Mouse (Mus musculus) intestine, embryonic 15.5 days (tissue): ENCODE results near the gene Slc19a1. TPM values are rescaled to one million over a fixed set of nuclear protein-coding genes. Genes with fewer than 3 reads are reported as not detected.

Source experiments
- ATAC-seq: fragments of 200-750 bp; cut with Nextera tagmentation; 2 replicates; pipeline ENCODE4 v1.8.0; 2017; ENCODE audit warnings: moderate TSS enrichment, moderate library complexity
- H3K27ac ChIP-seq: fragments of 300-500 bp; sonication (generic); 2 replicates; pipeline ENCODE4 v1.5.1; 2015; ENCODE audit warnings: mild to moderate bottlenecking, inconsistent platforms
- H3K27me3 ChIP-seq: fragments of 300-500 bp; sonication (generic); replicated peaks from 2 replicates; pipeline ENCODE4 v1.6.1; 2015; ENCODE audit warnings: inconsistent platforms
- H3K36me3 ChIP-seq: fragments of 300-500 bp; sonication (generic); 2 replicates; pipeline ENCODE4 v1.6.1; 2015; ENCODE audit warnings: inconsistent platforms
- H3K4me1 ChIP-seq: fragments of 300-500 bp; sonication (generic); replicated peaks from 2 replicates; pipeline ENCODE4 v1.6.1; 2015; ENCODE audit warnings: inconsistent platforms
- H3K4me2 ChIP-seq: fragments of 300-500 bp; sonication (generic); replicated peaks from 2 replicates; pipeline ENCODE4 v1.6.1; 2015; ENCODE audit warnings: mild to moderate bottlenecking, inconsistent platforms
- H3K4me3 ChIP-seq: fragments of 300-500 bp; sonication (generic); replicated peaks from 2 replicates; pipeline ENCODE4 v1.5.1; 2015; ENCODE audit warnings: inconsistent platforms
- H3K9ac ChIP-seq: fragments of 300-500 bp; sonication (generic); 2 replicates; pipeline ENCODE4 v1.6.1; 2015; ENCODE audit warnings: inconsistent platforms
- H3K9me3 ChIP-seq: fragments of 300-500 bp; sonication (generic); 2 replicates; pipeline ENCODE4 v1.6.1; 2016; ENCODE audit warnings: inconsistent platforms
- WGBS: fragments of 180-500 bp; shearing (Covaris S2); methylation state at CpG from one replicate; pipeline ENCODE4 v1.1.7; 2015; 5-methylcytosine and 5-hydroxymethylcytosine counted together
- polyA plus RNA-seq: library from polyadenylated mRNA; unstranded; fragments of >200 nt; fragmentation: Nextera tagmentation; extraction: Ambion mirVana; gene quantifications from 2 replicates; pipeline ENCODE4 v1.2.1, GENCODE M21; 2015

The Slc19a1 gene
- polyA plus RNA-seq, 1 experiment from 2014 or later: 43.1 TPM

GRCm38 (mm10) chr10:77038579-77039174 lies 6.6 kb downstream of the Slc19a1 start:
- Histone ChIP-seq H3K27ac (no peak overlapping the region), H3K36me3 (peaks cover 11% of the 10 kb centered on the region; the same call in 1 of the 2 replicates), H3K4me2 (no peak overlapping the region), H3K9me3 (no peaks in the 10 kb centered on the region), H3K9ac (no peak overlapping the region), H3K4me3 (no peak overlapping the region), H3K27me3 (no peaks in the 10 kb centered on the region), H3K4me1 (peaks cover 18% of the 10 kb centered on the region)
- WGBS: 89% methylated on average over 8 of the region's 8 CpGs
- no peak for ATAC-seq

DNA sequence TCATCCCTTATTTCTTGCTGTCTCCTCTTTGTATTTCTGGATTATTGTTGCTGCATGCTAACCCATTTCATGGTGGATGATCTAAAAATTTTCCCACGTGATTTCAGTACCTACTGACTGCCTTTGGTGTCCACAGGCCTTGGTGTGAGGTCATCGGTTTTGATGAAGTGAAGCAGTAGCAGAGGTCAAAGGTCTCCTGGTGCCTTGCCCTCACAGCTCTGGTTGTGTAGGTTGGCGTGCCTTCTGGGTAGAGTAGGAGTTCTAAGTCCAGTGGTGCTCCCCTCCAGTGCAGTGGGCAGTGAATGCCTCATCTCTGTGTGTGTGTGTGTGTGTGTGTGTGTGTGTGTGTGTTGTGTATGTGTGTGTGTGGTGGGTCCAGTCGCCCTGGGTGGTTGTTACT lies 16.2 kb downstream of the Slc19a1 start:
- Histone ChIP-seq H3K36me3 (peaks cover 38% of the 10 kb centered on the region), H3K4me1 (no peaks in the 10 kb centered on the region), H3K4me2 (no peak overlapping the region), H3K27ac (no peak overlapping the region), H3K27me3 (no peaks in the 10 kb centered on the region), H3K9me3 (no peaks in the 10 kb centered on the region), H3K4me3 (no peak overlapping the region), H3K9ac (no peak overlapping the region)
- no peak for ATAC-seq
- WGBS: 70% methylated on average over 4 of the region's 4 CpGs

GRCm38 (mm10) chr10:77048606-77049005 lies 16.6 kb downstream of the Slc19a1 start:
- Histone ChIP-seq H3K27me3 (no peaks in the 10 kb centered on the region), H3K4me3 (no peak overlapping the region), H3K4me1 (no peaks in the 10 kb centered on the region), H3K9ac (no peak overlapping the region), H3K36me3 (peaks cover 38% of the 10 kb centered on the region), H3K4me2 (no peak overlapping the region), H3K9me3 (no peaks in the 10 kb centered on the region), H3K27ac (no peak overlapping the region)
- no peak for ATAC-seq
- WGBS: 88% methylated on average over 3 of the region's 3 CpGs

- H3K27ac ChIP-seq: no peak overlapping the region
- H3K4me1 ChIP-seq: no peaks in the 10 kb centered on the region
- H3K9me3 ChIP-seq: no peaks in the 10 kb centered on the region
- no peak overlapping the region for H3K9ac ChIP-seq
- ATAC-seq: no peak
- H3K36me3 ChIP-seq: no peaks in the 10 kb centered on the region
- no peak overlapping the region for H3K4me2 ChIP-seq
- H3K4me3 ChIP-seq: no peak overlapping the region
- WGBS: 71% methylated on average over 10 of the region's 10 CpGs
- H3K27me3 ChIP-seq: no peaks in the 10 kb centered on the region
Measured at GRCm38 (mm10) chr10:77056768-77057167, 24.7 kb downstream of the Slc19a1 start.

DNA sequence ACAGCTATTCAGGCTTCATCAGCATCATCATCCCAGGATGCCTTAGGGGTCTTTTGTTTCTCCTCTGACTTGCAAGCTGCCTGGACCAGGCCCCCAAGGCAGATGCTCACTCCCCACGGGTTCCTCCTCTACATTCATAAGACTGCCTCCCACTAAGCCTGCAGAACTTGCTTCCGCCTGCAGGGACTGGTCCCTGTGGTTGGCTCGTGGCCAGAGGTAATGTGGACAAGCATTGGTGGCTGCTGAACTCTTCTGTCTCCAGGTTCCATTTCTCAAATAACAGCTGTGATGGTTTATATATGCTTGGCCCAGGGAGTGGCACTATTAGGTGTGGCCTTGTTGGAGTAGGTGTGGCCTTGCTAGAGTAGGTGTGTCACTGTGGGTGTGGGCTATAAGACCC lies 29.4 kb downstream of the Slc19a1 start:
- Histone ChIP-seq H3K4me3 (no peak overlapping the region), H3K36me3 (no peaks in the 10 kb centered on the region), H3K4me2 (no peak overlapping the region), H3K9ac (no peak overlapping the region), H3K27ac (no peak overlapping the region), H3K4me1 (no peaks in the 10 kb centered on the region), H3K9me3 (no peaks in the 10 kb centered on the region), H3K27me3 (no peaks in the 10 kb centered on the region)
- WGBS: 73% methylated on average over 3 of the region's 3 CpGs
- ATAC-seq: no peak

DNA sequence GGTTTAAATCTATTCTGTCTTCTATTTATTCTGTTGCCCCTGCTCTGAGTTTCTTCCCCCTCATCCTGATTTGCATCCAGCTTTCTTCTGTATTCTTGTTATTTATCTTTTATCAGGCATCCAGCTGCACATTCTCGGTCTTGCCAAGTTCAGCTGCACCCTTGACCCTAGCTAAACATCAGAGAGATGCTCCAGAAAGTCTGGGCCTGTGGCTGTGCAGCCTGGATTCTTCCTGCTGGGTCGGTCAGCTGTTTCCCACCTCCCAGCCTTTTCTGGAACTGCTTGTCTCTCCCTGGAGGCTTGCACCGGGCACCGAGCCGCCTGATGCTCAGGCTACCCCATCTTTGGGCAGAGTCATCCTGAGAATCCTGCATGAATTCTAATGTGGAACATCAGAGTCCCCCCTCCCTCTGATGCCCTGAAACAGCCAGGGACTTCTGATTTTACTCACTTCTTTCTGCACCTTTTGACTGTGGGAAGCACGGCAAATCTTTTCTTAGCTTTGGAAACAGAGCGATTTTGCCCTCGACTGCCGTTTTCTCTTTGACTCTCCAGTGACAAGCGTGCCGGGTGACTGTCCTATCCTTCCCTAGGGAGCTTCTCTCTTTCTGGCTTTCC lies 30.5 kb downstream of the Slc19a1 start:
- ATAC-seq: no peak
- Histone ChIP-seq H3K27ac (no peak overlapping the region), H3K9ac (no peak overlapping the region), H3K4me2 (no peak overlapping the region), H3K27me3 (no peaks in the 10 kb centered on the region), H3K4me3 (no peak overlapping the region), H3K9me3 (no peaks in the 10 kb centered on the region), H3K36me3 (no peaks in the 10 kb centered on the region), H3K4me1 (no peaks in the 10 kb centered on the region)
- 68% methylated on average over 11 of the region's 11 CpGs for WGBS

DNA sequence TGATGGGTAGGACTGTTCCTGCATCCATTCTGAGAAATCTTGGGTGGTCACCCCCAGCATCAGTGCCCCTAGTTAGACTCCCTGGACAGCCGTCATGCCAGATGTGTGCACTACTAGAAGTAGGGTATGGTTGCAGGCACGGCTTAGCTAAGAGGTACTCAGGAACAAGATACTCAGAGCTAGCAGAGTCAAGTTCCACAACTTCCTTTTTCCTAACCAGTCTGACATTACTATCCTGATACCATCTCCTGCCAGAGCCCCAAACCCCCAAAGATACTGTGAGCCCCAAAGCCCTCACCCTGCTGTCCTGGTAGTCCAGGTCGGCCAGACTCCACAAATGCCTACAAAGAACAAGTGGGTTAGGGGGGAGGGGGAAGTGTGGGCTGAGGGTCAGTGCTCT lies 32.2 kb downstream of the Slc19a1 start:
- H3K9me3 ChIP-seq: no peaks in the 10 kb centered on the region
- H3K27ac ChIP-seq: no peak overlapping the region
- 91% methylated on average over 3 of the region's 3 CpGs for WGBS
- no peak overlapping the region for H3K4me3 ChIP-seq
- H3K27me3 ChIP-seq: no peaks in the 10 kb centered on the region
- ATAC-seq: no peak
- H3K4me2 ChIP-seq: no peak overlapping the region
- H3K36me3 ChIP-seq: no peaks in the 10 kb centered on the region
- no peaks in the 10 kb centered on the region for H3K4me1 ChIP-seq
- H3K9ac ChIP-seq: no peak overlapping the region

GRCm38 (mm10) chr10:77064659-77065058 lies 32.6 kb downstream of the Slc19a1 start:
- Histone ChIP-seq H3K27ac (no peak overlapping the region), H3K27me3 (no peaks in the 10 kb centered on the region), H3K9ac (no peak overlapping the region), H3K4me3 (no peak overlapping the region), H3K36me3 (no peaks in the 10 kb centered on the region), H3K4me2 (no peak overlapping the region), H3K9me3 (no peaks in the 10 kb centered on the region), H3K4me1 (no peaks in the 10 kb centered on the region)
- no peak for ATAC-seq

DNA sequence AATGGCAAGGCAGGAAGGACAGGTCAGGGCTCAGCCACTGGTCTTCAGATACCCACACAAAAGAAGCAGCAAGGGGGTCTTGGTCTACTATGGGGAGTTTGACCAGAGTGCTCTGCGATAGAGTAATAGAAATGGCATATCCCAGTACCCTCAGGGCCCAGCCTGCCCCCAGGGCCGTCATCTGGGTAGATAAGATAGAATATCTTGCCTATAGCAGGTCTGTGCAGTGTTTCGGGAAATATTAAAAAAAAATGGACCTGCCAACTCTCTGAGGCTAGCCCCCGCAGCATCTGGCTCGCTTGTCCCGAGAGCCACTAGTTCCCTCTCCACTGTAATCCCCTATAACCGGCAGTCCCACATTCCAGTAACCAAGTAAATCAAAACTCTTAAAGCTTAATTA lies 36.4 kb downstream of the Slc19a1 start:
- Histone ChIP-seq H3K27ac (no peak overlapping the region), H3K4me2 (no peak overlapping the region), H3K36me3 (no peaks in the 10 kb centered on the region), H3K9ac (no peak overlapping the region), H3K4me1 (no peaks in the 10 kb centered on the region), H3K9me3 (no peaks in the 10 kb centered on the region), H3K27me3 (no peaks in the 10 kb centered on the region), H3K4me3 (no peak overlapping the region)
- no peak for ATAC-seq
- 88% methylated on average over 7 of the region's 7 CpGs for WGBS

DNA sequence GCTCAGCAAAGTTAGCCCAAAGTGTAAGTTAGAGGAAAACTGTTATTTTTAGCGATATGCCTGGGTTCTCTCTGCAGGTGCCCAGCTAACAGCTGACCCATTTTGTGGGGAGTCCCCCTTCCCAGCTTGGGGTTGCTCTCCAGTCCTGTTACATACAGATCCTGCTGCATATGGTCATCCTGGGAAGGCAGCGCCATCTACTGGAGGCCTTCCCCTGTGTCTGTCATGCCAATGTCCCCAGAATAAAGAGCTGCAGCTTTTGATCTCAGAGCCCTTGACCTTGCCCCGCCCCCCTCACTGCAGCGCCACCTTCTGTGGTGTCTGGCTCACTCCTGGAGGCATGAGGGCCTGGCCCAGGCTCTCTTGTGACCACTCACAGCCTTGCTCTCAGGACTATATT lies 38.0 kb downstream of the Slc19a1 start:
- Histone ChIP-seq H3K27me3 (no peaks in the 10 kb centered on the region), H3K9me3 (no peaks in the 10 kb centered on the region), H3K4me2 (no peak overlapping the region), H3K36me3 (no peaks in the 10 kb centered on the region), H3K4me3 (no peak overlapping the region), H3K4me1 (no peaks in the 10 kb centered on the region), H3K27ac (no peak overlapping the region), H3K9ac (no peak overlapping the region)
- 41% methylated on average over 4 of the region's 4 CpGs for WGBS
- peak; percentile 51; the same call in 1 of the 2 replicates for ATAC-seq

GRCm38 (mm10) chr10:77074276-77074974 lies 42.4 kb downstream of the Slc19a1 start:
- Histone ChIP-seq H3K4me2 (no peak overlapping the region), H3K36me3 (no peaks in the 10 kb centered on the region), H3K27me3 (no peaks in the 10 kb centered on the region), H3K9me3 (no peaks in the 10 kb centered on the region), H3K4me3 (no peak overlapping the region), H3K4me1 (peaks cover 5% of the 10 kb centered on the region; the same call in 1 of the 2 replicates), H3K9ac (no peak overlapping the region), H3K27ac (no peak overlapping the region)
- 85% methylated on average over 4 of the region's 4 CpGs for WGBS
- ATAC-seq: no peak

GRCm38 (mm10) chr10:77078456-77078855 lies 46.4 kb downstream of the Slc19a1 start:
- Histone ChIP-seq H3K4me3 (no peak overlapping the region), H3K27me3 (no peaks in the 10 kb centered on the region), H3K4me1 (peaks cover 7% of the 10 kb centered on the region; the same call in 1 of the 2 replicates), H3K4me2 (no peak overlapping the region), H3K27ac (no peak overlapping the region), H3K9me3 (no peaks in the 10 kb centered on the region), H3K9ac (no peak overlapping the region), H3K36me3 (no peaks in the 10 kb centered on the region)
- ATAC-seq: peak; percentile 21; the same call in 1 of the 2 replicates
- 97% methylated on average over 4 of the region's 4 CpGs for WGBS

- no peak overlapping the region for H3K4me3 ChIP-seq
- no peaks in the 10 kb centered on the region for H3K9me3 ChIP-seq
- peaks cover 7% of the 10 kb centered on the region; the same call in 1 of the 2 replicates for H3K4me1 ChIP-seq
- H3K36me3 ChIP-seq: no peaks in the 10 kb centered on the region
- no peak overlapping the region for H3K4me2 ChIP-seq
- no peak overlapping the region for H3K9ac ChIP-seq
- 48% methylated on average over 8 of the region's 8 CpGs for WGBS
- H3K27me3 ChIP-seq: no peaks in the 10 kb centered on the region
- peak; percentile 65 for ATAC-seq
- H3K27ac ChIP-seq: no peak overlapping the region
Measured at GRCm38 (mm10) chr10:77078961-77079360, 46.9 kb downstream of the Slc19a1 start.
